Mouse (Mus musculus): ENCODE results near the gene Tmem262.

Tmem262 gene

GRCm38 (mm10) chr19:6061641-6062302, 18.1 kb upstream of the Tmem262 start:
- no peak for DNase-seq

- no peak for DNase-seq
Measured at GRCm38 (mm10) chr19:6062418-6062817, 17.4 kb upstream of the Tmem262 start.

- no peak for DNase-seq
Measured at GRCm38 (mm10) chr19:6063081-6063480, 16.8 kb upstream of the Tmem262 start.

- DNase-seq = no peak
Measured at GRCm38 (mm10) chr19:6066571-6066970, 13.3 kb upstream of the Tmem262 start.

GRCm38 (mm10) chr19:6067011-6067723, 12.7 kb upstream of the Tmem262 start:
- DNase-seq = peak; percentile 89

GRCm38 (mm10) chr19:6067724-6068415, 12.0 kb upstream of the Tmem262 start, which contains the start of gene Tm7sf2:
Gene Tm7sf2, minus strand, starts transcription at chr19:6068373.
- DNase-seq = peak; percentile 81

GRCm38 (mm10) chr19:6068951-6069350, 10.9 kb upstream of the Tmem262 start:
- no peak for DNase-seq

GRCm38 (mm10) chr19:6069851-6070250, 10.0 kb upstream of the Tmem262 start:
- no peak for DNase-seq

- no peak for DNase-seq
Measured at GRCm38 (mm10) chr19:6070571-6071250, 9.1 kb upstream of the Tmem262 start.

GRCm38 (mm10) chr19:6071261-6071660, 8.6 kb upstream of the Tmem262 start:
- peak; percentile 9 for DNase-seq

- DNase-seq = no peak
Measured at GRCm38 (mm10) chr19:6073889-6074288, 5.9 kb upstream of the Tmem262 start.

- peak; percentile 84 for DNase-seq
Measured at GRCm38 (mm10) chr19:6076564-6077393, 3.1 kb upstream of the Tmem262 start, which contains the start of gene Vps51. Gene Vps51, minus strand, starts transcription at chr19:6077231.

GRCm38 (mm10) chr19:6082156-6082555, 2.3 kb downstream of the Tmem262 start, which contains the start of gene Gm28374:
Gene Gm28374, minus strand, starts transcription at chr19:6082256.
- DNase-seq = no peak

GRCm38 (mm10) chr19:6084478-6085248, 4.8 kb downstream of the Tmem262 start, which contains the start of the genes Zfpl1 and Cdca5:
Gene Zfpl1, minus strand, starts transcription at chr19:6084956.
Gene Cdca5, plus strand, starts transcription at chr19:6084983.
- peak; percentile 96 for DNase-seq

GRCm38 (mm10) chr19:6085417-6085879, 5.6 kb downstream of the Tmem262 start:
- DNase-seq = no peak

- no peak for DNase-seq
Measured at GRCm38 (mm10) chr19:6088841-6089240, 9.0 kb downstream of the Tmem262 start.

- DNase-seq = no peak
Measured at GRCm38 (mm10) chr19:6094119-6094518, 14.3 kb downstream of the Tmem262 start, which contains the start of gene AC131692.1. Gene AC131692.1, plus strand, starts transcription at chr19:6094419.

- no peak for DNase-seq
Measured at GRCm38 (mm10) chr19:6097847-6098246, 18.0 kb downstream of the Tmem262 start.

- DNase-seq = no peak
Measured at GRCm38 (mm10) chr19:6101186-6101585, 21.4 kb downstream of the Tmem262 start.

GRCm38 (mm10) chr19:6102169-6102853, 22.5 kb downstream of the Tmem262 start:
- no peak for DNase-seq

Data from cerebellum, adult 8-10 months (tissue).